Mouse (Mus musculus): Measurements from ENCODE around the gene Pxn. TPM values are rescaled to one million over a fixed set of nuclear protein-coding genes. Genes with fewer than 3 reads are reported as not detected.

Gene Pxn
- polyA plus RNA-seq, 1 experiment from 2014 or later, result 40.3 TPM

GRCm38 (mm10) chr5:115591506-115591905, 85.0 kb downstream of the Pxn start:
- peaks cover 99% of the 10 kb centered on the region for H3K36me3 ChIP-seq
- no peaks in the 10 kb centered on the region for H3K4me1 ChIP-seq (replicated peaks)
- H3K9me3 ChIP-seq, result no peaks in the 10 kb centered on the region
- no peak overlapping the region for H3K9ac ChIP-seq (replicated peaks)
- no peak overlapping the region for H3K4me3 ChIP-seq (replicated peaks)
- WGBS, result 99% methylated on average over 2 of the region's 2 CpGs
- no peaks in the 10 kb centered on the region for H3K27me3 ChIP-seq
- H3K4me2 ChIP-seq, result no peak overlapping the region
- ATAC-seq (ENCODE audit: insufficient number of reproducible peaks, insufficient read depth, low FRiP score, low TSS enrichment, low read depth), result no peak
- H3K27ac ChIP-seq, result no peak overlapping the region

GRCm38 (mm10) chr5:115603561-115603960, 97.1 kb downstream of the Pxn start:
- 95% methylated on average over 6 of the region's 6 CpGs for WGBS
- Histone ChIP-seq H3K4me2 (no peak overlapping the region), H3K4me3 (replicated peaks) (no peak overlapping the region), H3K27ac (no peak overlapping the region), H3K9ac (replicated peaks) (no peak overlapping the region), H3K9me3 (no peaks in the 10 kb centered on the region), H3K27me3 (no peaks in the 10 kb centered on the region), H3K4me1 (replicated peaks) (no peaks in the 10 kb centered on the region), H3K36me3 (peaks cover 97% of the 10 kb centered on the region)
- ATAC-seq (ENCODE audit: insufficient number of reproducible peaks, insufficient read depth, low FRiP score, low TSS enrichment, low read depth), result no peak

Small RNA genes lying within 50 kb of the gene (microRNA-seq; reads per million reads assigned to microRNA genes)
- not detected for gene Mir7029

Other genes with a start within 250 kb of the Pxn start
- 174 and 184 TPM in 2 replicates for gene Rnf10, start 233.8 kb upstream of the Pxn start, polyA plus RNA-seq (2016; fragmentation: Nextera tagmentation; extraction: Ambion mirVana)
- gene Coq5, start 227.0 kb upstream of the Pxn start, polyA plus RNA-seq (2016; fragmentation: Nextera tagmentation; extraction: Ambion mirVana), result 39.0 and 44.0 TPM in 2 replicates
- 1,818 and 1,898 TPM in 2 replicates for gene Dynll1, start 205.7 kb upstream of the Pxn start, polyA plus RNA-seq (2016; fragmentation: Nextera tagmentation; extraction: Ambion mirVana)
- 444 and 480 TPM in 2 replicates for gene Srsf9, start 179.5 kb upstream of the Pxn start, polyA plus RNA-seq (2016; fragmentation: Nextera tagmentation; extraction: Ambion mirVana)
- 27.3 and 30.6 TPM in 2 replicates for gene Gatc, start 165.5 kb upstream of the Pxn start, polyA plus RNA-seq (2016; fragmentation: Nextera tagmentation; extraction: Ambion mirVana)
- gene Triap1, start 165.5 kb upstream of the Pxn start, polyA plus RNA-seq (2016; fragmentation: Nextera tagmentation; extraction: Ambion mirVana), result 65.4 and 67.0 TPM in 2 replicates
- 668 and 680 TPM in 2 replicates for gene Cox6a1, start 157.7 kb upstream of the Pxn start, polyA plus RNA-seq (2016; fragmentation: Nextera tagmentation; extraction: Ambion mirVana)
- gene Msi1, start 77.1 kb upstream of the Pxn start, polyA plus RNA-seq (2016; fragmentation: Nextera tagmentation; extraction: Ambion mirVana), result 29.4 and 29.5 TPM in 2 replicates
- not detected in 2 replicates for gene Pla2g1b, start 40.4 kb upstream of the Pxn start, polyA plus RNA-seq (2016; fragmentation: Nextera tagmentation; extraction: Ambion mirVana)
- gene Sirt4, start 22.0 kb upstream of the Pxn start, polyA plus RNA-seq (2016; fragmentation: Nextera tagmentation; extraction: Ambion mirVana), result 21.9 and 24.9 TPM in 2 replicates
- gene Rplp0, start 52.8 kb downstream of the Pxn start, polyA plus RNA-seq (2016; fragmentation: Nextera tagmentation; extraction: Ambion mirVana), result 1,237 and 1,243 TPM in 2 replicates
- gene Gcn1l1, start 58.6 kb downstream of the Pxn start, polyA plus RNA-seq (2016; fragmentation: Nextera tagmentation; extraction: Ambion mirVana), result 55.4 and 57.4 TPM in 2 replicates
- 14.5 and 17.7 TPM in 2 replicates for gene Rab35, start 125.2 kb downstream of the Pxn start, polyA plus RNA-seq (2016; fragmentation: Nextera tagmentation; extraction: Ambion mirVana)
- gene Bicdl1, start 224.9 kb downstream of the Pxn start, polyA plus RNA-seq (2016; fragmentation: Nextera tagmentation; extraction: Ambion mirVana), result 10.1 and 10.8 TPM in 2 replicates